Mouse (Mus musculus): Measurements from ENCODE around the gene Ano6. TPM values are rescaled to one million over a fixed set of nuclear protein-coding genes. Genes with fewer than 3 reads are reported as not detected.
A peak's percentile ranks its signal among the peaks of the same experiment; 100 is the strongest.

Gene Ano6
- polyA plus RNA-seq, 1 experiment from 2014 or later, result 66.2 TPM

DNA sequence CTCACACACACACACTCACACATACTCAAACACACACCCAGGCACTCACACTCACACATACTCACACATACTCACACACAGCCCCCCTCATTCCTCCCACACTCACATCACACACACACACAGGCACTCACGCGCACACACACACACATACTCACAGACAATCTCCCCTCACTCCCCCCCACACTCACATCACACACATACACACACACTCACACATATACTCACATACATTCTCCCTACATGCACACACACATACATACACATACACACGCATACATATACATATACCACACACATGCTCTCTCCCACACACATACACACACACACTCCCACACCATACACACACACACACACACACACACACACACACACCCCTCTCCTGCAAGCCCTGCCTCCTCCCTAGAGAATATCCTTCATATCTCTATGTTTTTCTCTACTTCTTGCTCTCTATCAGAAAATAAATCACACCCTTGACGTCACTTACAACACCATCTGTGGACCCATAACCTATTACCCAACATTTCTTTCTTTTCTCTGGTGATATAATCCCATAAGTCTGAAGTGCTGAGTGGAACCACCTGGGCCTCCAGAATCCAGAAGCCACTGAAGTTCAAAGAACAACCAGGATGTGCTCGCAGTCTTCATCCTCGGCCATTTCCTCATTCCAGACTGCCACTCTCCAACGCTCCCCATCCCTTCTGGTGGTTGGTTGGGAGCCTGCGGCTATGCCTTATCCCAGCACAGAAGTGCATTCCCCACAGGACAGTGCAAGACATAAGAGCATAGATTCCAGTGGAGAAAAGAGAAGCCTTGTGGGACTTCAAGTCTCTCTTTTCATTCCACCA is 38.6 kb upstream of the Ano6 start:
- Histone ChIP-seq H3K36me3 (ENCODE audit: control insufficient read depth, insufficient read depth, low read length) (no peaks in the 10 kb centered on the region), H3K9me3 (ENCODE audit: control insufficient read depth, low read length) (no peaks in the 10 kb centered on the region), H3K4me1 (replicated peaks; ENCODE audit: control insufficient read depth, insufficient read depth, low read length) (0 out of 2 replicates have a peak, but pooled peaks cover 4% of the 10 kb centered on the region), H3K9ac (ENCODE audit: low read length) (no peak overlapping the region), H3K27me3 (replicated peaks; ENCODE audit: control insufficient read depth, insufficient read depth, low read length) (no peaks in the 10 kb centered on the region), H3K4me3 (ENCODE audit: low read depth, low read length) (no peak overlapping the region), H3K27ac (ENCODE audit: low read depth) (no peak overlapping the region), H3K4me2 (ENCODE audit: low read length) (no peak overlapping the region)
- ATAC-seq (replicated peaks; ENCODE audit: low FRiP score, low TSS enrichment, low read depth), result no peak
- DNase-seq (ENCODE audit: low spot score), result no peak
- WGBS, result 64% methylated on average over 8 of the region's 8 CpGs

DNA sequence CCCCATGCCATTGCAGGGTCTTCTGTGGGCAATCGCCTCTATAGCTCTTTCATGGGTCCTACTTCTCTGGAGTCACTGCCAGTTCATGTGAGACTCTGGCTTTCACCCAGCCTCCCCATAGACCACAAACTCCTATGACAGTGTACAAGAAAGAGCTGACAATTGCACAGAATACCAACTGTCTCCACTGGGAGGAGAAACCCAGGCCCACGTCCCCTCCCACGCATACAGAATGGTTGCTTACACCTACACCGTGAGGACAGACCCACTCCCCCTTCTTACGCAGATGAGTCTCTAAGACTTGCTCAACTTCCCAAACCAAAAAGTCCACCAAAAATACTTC is 38.0 kb upstream of the Ano6 start:
- H3K4me2 ChIP-seq (ENCODE audit: low read length), result no peak overlapping the region
- 84% methylated on average over 5 of the region's 5 CpGs for WGBS
- H3K4me1 ChIP-seq (replicated peaks; ENCODE audit: control insufficient read depth, insufficient read depth, low read length), result peaks cover 8% of the 10 kb centered on the region; the same call in 1 of the 2 replicates
- H3K4me3 ChIP-seq (ENCODE audit: low read depth, low read length), result no peak overlapping the region
- H3K36me3 ChIP-seq (ENCODE audit: control insufficient read depth, insufficient read depth, low read length), result no peaks in the 10 kb centered on the region
- H3K9me3 ChIP-seq (ENCODE audit: control insufficient read depth, low read length), result no peaks in the 10 kb centered on the region
- no peak overlapping the region for H3K9ac ChIP-seq (ENCODE audit: low read length)
- H3K27ac ChIP-seq (ENCODE audit: low read depth), result no peak overlapping the region
- H3K27me3 ChIP-seq (replicated peaks; ENCODE audit: control insufficient read depth, insufficient read depth, low read length), result no peaks in the 10 kb centered on the region
- DNase-seq (ENCODE audit: low spot score), result no peak
- ATAC-seq (replicated peaks; ENCODE audit: low FRiP score, low TSS enrichment, low read depth), result no peak

DNA sequence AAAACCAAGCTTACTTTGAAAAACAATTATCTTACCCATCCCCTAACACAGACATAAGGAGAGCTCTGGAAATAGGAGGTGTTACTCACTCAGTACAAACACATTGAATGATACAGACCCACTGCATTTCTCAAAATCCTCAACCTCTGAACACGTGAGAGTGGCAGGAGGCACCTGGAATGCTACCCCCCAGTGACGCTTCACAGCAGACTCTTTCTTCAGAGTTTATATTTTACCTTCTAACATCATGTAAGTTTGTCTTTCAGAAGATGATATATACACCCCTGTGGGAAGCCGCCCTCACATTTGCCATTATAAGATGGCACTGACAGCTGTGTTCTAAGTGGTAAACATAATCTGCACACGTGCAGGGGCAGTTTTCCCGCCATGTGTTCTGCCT is 37.6 kb upstream of the Ano6 start:
- no peak for ATAC-seq (replicated peaks; ENCODE audit: low FRiP score, low TSS enrichment, low read depth)
- Histone ChIP-seq H3K9ac (ENCODE audit: low read length) (no peak overlapping the region), H3K27ac (ENCODE audit: low read depth) (no peak overlapping the region), H3K4me2 (ENCODE audit: low read length) (no peak overlapping the region), H3K4me3 (ENCODE audit: low read depth, low read length) (no peak overlapping the region), H3K9me3 (ENCODE audit: control insufficient read depth, low read length) (no peaks in the 10 kb centered on the region), H3K36me3 (ENCODE audit: control insufficient read depth, insufficient read depth, low read length) (no peaks in the 10 kb centered on the region), H3K27me3 (replicated peaks; ENCODE audit: control insufficient read depth, insufficient read depth, low read length) (no peaks in the 10 kb centered on the region), H3K4me1 (replicated peaks; ENCODE audit: control insufficient read depth, insufficient read depth, low read length) (peaks cover 10% of the 10 kb centered on the region; the same call in 1 of the 2 replicates)
- 68% methylated on average over 4 of the region's 5 CpGs for WGBS
- no peak for DNase-seq (ENCODE audit: low spot score)

DNA sequence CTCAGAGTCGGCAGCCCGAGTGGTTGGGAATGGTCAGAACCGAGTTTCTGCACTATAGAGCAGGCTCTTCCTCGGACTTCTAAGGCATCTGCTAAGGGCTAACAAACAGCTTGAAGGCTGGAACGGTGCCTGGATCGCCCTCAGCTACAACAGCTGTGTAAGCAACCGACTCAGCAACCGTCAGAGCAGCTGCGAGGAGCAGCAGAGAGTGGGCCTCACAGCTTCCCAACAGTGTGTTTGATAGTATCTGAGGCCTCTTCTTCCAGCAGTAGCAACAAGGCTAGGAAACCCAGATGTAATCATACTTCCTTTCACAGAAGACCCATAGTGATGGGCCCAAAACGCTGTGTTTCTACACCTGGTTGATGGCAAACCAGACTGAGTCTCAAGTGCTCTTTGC is 33.5 kb upstream of the Ano6 start:
- DNase-seq (ENCODE audit: low spot score) (peak; percentile 75), ATAC-seq (replicated peaks; ENCODE audit: low FRiP score, low TSS enrichment, low read depth) (0 out of 2 replicates have a peak, but pooled peaks have one; percentile 60)
- H3K9me3 ChIP-seq (ENCODE audit: control insufficient read depth, low read length), result no peaks in the 10 kb centered on the region
- no peaks in the 10 kb centered on the region for H3K36me3 ChIP-seq (ENCODE audit: control insufficient read depth, insufficient read depth, low read length)
- H3K27me3 ChIP-seq (replicated peaks; ENCODE audit: control insufficient read depth, insufficient read depth, low read length), result no peaks in the 10 kb centered on the region
- H3K4me2 ChIP-seq (ENCODE audit: low read length), result no peak overlapping the region
- peaks cover 8% of the 10 kb centered on the region; the same call in 1 of the 2 replicates for H3K4me1 ChIP-seq (replicated peaks; ENCODE audit: control insufficient read depth, insufficient read depth, low read length)
- H3K9ac ChIP-seq (ENCODE audit: low read length), result no peak overlapping the region
- no peak overlapping the region for H3K4me3 ChIP-seq (ENCODE audit: low read depth, low read length)
- WGBS, result 29% methylated on average over 10 of the region's 10 CpGs
- peak overlapping the region; percentile 40 for H3K27ac ChIP-seq (ENCODE audit: low read depth)

- peaks cover 6% of the 10 kb centered on the region; the same call in 1 of the 2 replicates for H3K4me1 ChIP-seq (replicated peaks; ENCODE audit: control insufficient read depth, insufficient read depth, low read length)
- no peaks in the 10 kb centered on the region for H3K9me3 ChIP-seq (ENCODE audit: control insufficient read depth, low read length)
- no peaks in the 10 kb centered on the region for H3K27me3 ChIP-seq (replicated peaks; ENCODE audit: control insufficient read depth, insufficient read depth, low read length)
- no peaks in the 10 kb centered on the region for H3K36me3 ChIP-seq (ENCODE audit: control insufficient read depth, insufficient read depth, low read length)
- no peak overlapping the region for H3K4me2 ChIP-seq (ENCODE audit: low read length)
- H3K27ac ChIP-seq (ENCODE audit: low read depth), result no peak overlapping the region
- DNase-seq (ENCODE audit: low spot score) (no peak), ATAC-seq (replicated peaks; ENCODE audit: low FRiP score, low TSS enrichment, low read depth) (no peak)
- no peak overlapping the region for H3K4me3 ChIP-seq (ENCODE audit: low read depth, low read length)
- no peak overlapping the region for H3K9ac ChIP-seq (ENCODE audit: low read length)
- 84% methylated on average over 5 of the region's 5 CpGs for WGBS
Measured at GRCm38 (mm10) chr15:95758069-95758468, 32.6 kb upstream of the Ano6 start.

GRCm38 (mm10) chr15:95758696-95759434 is 31.8 kb upstream of the Ano6 start:
- Histone ChIP-seq H3K27ac (ENCODE audit: low read depth) (no peak overlapping the region), H3K36me3 (ENCODE audit: control insufficient read depth, insufficient read depth, low read length) (no peaks in the 10 kb centered on the region), H3K4me1 (replicated peaks; ENCODE audit: control insufficient read depth, insufficient read depth, low read length) (peaks cover 6% of the 10 kb centered on the region; the same call in 1 of the 2 replicates), H3K27me3 (replicated peaks; ENCODE audit: control insufficient read depth, insufficient read depth, low read length) (no peaks in the 10 kb centered on the region), H3K4me3 (ENCODE audit: low read depth, low read length) (no peak overlapping the region), H3K4me2 (ENCODE audit: low read length) (no peak overlapping the region), H3K9ac (ENCODE audit: low read length) (no peak overlapping the region), H3K9me3 (ENCODE audit: control insufficient read depth, low read length) (no peaks in the 10 kb centered on the region)
- 83% methylated on average over 12 of the region's 12 CpGs for WGBS
- DNase-seq (ENCODE audit: low spot score), result no peak
- no peak for ATAC-seq (replicated peaks; ENCODE audit: low FRiP score, low TSS enrichment, low read depth)

- no peak overlapping the region for H3K4me2 ChIP-seq (ENCODE audit: low read length)
- DNase-seq (ENCODE audit: low spot score) (no peak), ATAC-seq (replicated peaks; ENCODE audit: low FRiP score, low TSS enrichment, low read depth) (no peak)
- H3K4me3 ChIP-seq (ENCODE audit: low read depth, low read length), result no peak overlapping the region
- H3K27ac ChIP-seq (ENCODE audit: low read depth), result no peak overlapping the region
- H3K9ac ChIP-seq (ENCODE audit: low read length), result no peak overlapping the region
- 56% methylated on average over 6 of the region's 6 CpGs for WGBS
- H3K9me3 ChIP-seq (ENCODE audit: control insufficient read depth, low read length), result no peaks in the 10 kb centered on the region
- H3K27me3 ChIP-seq (replicated peaks; ENCODE audit: control insufficient read depth, insufficient read depth, low read length), result no peaks in the 10 kb centered on the region
- no peaks in the 10 kb centered on the region for H3K36me3 ChIP-seq (ENCODE audit: control insufficient read depth, insufficient read depth, low read length)
- H3K4me1 ChIP-seq (replicated peaks; ENCODE audit: control insufficient read depth, insufficient read depth, low read length), result peaks cover 6% of the 10 kb centered on the region; the same call in 1 of the 2 replicates
Measured at GRCm38 (mm10) chr15:95759857-95760256, 30.8 kb upstream of the Ano6 start.

- no peak for ATAC-seq (replicated peaks; ENCODE audit: low FRiP score, low TSS enrichment, low read depth)
- WGBS, result 75% methylated on average over 7 of the region's 7 CpGs
- Histone ChIP-seq H3K9ac (ENCODE audit: low read length) (no peak overlapping the region), H3K4me3 (ENCODE audit: low read depth, low read length) (no peak overlapping the region), H3K4me2 (ENCODE audit: low read length) (no peak overlapping the region), H3K9me3 (ENCODE audit: control insufficient read depth, low read length) (no peaks in the 10 kb centered on the region), H3K4me1 (replicated peaks; ENCODE audit: control insufficient read depth, insufficient read depth, low read length) (peaks cover 6% of the 10 kb centered on the region; the same call in 1 of the 2 replicates), H3K27me3 (replicated peaks; ENCODE audit: control insufficient read depth, insufficient read depth, low read length) (no peaks in the 10 kb centered on the region), H3K27ac (ENCODE audit: low read depth) (no peak overlapping the region), H3K36me3 (ENCODE audit: control insufficient read depth, insufficient read depth, low read length) (no peaks in the 10 kb centered on the region)
- DNase-seq (ENCODE audit: low spot score), result no peak
Measured at GRCm38 (mm10) chr15:95761420-95761819, 29.2 kb upstream of the Ano6 start.
